Mouse (Mus musculus): ENCODE measurements around the gene P2rx2.

P2rx2 gene

GRCm38 (mm10) chr5:110338792-110339191, 4.2 kb downstream of the P2rx2 start:
- DNase-seq (ENCODE audit: extremely low spot score, low read depth, low spot score): no peak

DNA sequence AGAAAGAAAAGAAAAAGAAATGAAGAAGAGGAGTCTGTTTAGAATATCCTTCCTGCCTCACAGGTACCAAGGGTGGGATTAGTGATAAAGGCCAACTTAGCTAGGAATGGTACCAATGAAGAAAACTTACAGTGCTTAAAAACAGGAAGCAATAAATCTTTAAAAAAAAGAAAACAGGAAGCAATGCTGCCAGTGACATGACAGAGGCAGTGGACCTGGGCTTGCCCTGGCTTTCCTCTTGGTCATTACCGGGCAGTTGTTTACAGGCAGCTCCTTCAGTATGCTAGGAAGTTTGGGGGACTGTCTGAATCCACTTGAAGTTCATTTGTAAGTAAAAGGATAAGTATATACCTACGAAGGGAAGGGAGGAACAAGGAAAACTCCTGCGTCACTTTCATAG, 12.5 kb downstream of the P2rx2 start:
- no peak for DNase-seq (ENCODE audit: extremely low spot score, low read depth, low spot score)

GRCm38 (mm10) chr5:110313127-110313526, 29.9 kb downstream of the P2rx2 start:
- DNase-seq (ENCODE audit: extremely low spot score, low read depth, low spot score): no peak

- no peak for DNase-seq (ENCODE audit: extremely low spot score, low read depth, low spot score)
Measured at GRCm38 (mm10) chr5:110308861-110309260, 34.2 kb downstream of the P2rx2 start.

GRCm38 (mm10) chr5:110300591-110300990, 42.4 kb downstream of the P2rx2 start:
- no peak for DNase-seq (ENCODE audit: extremely low spot score, low read depth, low spot score)

GRCm38 (mm10) chr5:110296637-110297036, 46.4 kb downstream of the P2rx2 start:
- no peak for DNase-seq (ENCODE audit: extremely low spot score, low read depth, low spot score)

DNA sequence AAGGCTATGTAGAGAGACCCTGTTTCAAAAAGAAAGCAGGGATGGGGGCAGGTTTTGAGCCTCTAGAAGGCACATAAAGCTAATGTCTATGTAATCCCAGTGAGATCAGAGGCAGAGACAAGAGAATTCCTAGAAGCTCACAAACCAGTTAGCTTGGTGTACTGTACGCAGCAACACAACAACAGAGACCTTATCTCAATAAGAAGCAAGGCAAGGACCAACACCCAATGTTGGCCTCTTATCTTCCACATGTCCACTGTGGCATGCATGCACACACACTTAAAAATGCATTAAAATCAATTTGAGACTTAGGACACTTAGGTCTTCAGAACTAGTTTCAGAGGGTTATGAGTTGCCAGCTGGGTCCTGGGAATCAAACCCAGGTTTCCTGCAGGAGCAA, 51.4 kb downstream of the P2rx2 start:
- DNase-seq (ENCODE audit: extremely low spot score, low read depth, low spot score): no peak

Data from hindlimb bud, embryonic 11.5 days (tissue).